Mouse (Mus musculus): Measurements from ENCODE around the gene Col5a1. TPM values are rescaled to one million over a fixed set of nuclear protein-coding genes. Genes with fewer than 3 reads are reported as not detected.

Gene Col5a1
- total RNA-seq, 2 experiments from 2014 or later: 23.8 to 35.6 TPM

DNA sequence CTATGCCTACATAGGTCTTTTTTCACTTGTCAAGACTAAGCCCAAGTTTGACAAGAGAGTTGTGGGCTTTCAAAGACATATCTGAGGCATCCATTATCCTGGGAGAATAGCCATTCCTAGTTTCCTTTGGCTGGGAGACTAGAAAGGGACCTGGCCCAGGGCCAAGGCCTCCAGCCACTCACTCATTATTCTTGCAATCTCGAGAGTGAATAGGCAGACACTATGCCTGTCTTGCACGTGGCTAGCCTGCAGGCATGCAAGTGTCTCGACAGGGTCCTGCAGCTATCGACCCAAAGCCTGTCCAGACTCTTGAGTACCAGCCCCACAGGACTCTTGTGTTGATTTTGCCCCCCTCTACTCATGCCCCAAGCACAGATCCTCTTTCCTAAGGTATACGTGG, 71.0 kb downstream of the Col5a1 start:
- DNase-seq (ENCODE audit: low spot score in 2 of 2): peak in 1 of 2 experiments; percentile 43

GRCm38 (mm10) chr2:27959275-27959674, 73.0 kb downstream of the Col5a1 start:
- DNase-seq (ENCODE audit: low spot score in 2 of 2): no peak

DNA sequence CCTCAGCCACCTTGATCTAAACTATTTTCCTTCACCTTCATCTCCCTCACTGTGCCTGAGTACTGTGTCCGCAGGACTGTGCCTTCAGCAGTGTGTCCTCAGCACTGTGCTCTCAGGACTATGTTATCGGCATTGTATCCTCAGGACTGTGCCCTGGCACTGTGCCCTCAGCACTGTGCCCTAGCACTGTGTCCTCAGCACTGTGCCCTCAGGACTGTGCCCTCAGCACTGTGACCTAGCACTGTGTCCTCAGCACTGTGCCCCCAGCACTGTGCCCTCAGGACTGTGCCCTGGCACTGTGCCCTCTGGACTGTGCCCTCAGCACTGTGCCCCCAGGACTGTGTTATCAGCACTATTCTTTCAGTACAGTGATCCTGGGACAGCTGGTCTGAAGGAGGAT, 75.0 kb downstream of the Col5a1 start:
- DNase-seq (ENCODE audit: low spot score in 2 of 2): no peak

DNA sequence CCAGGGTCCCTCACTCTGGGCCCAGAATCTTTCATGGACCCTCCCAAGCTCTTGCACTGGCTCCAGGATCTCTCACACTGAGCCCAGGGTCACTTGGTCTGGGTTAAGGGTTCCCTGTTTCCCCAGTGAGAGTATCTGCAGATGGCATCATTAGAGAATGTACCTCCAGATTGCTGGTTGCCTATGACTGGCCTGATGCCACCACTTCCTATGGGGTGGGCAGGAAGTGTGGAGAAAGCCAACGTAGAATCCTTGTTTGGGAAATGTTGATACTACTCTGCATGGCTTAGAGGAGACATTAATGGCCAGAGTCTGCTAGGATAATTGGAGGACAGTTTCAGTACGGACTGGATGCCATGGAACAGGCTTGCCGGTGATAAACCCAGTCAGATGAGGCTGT, 76.2 kb downstream of the Col5a1 start:
- no peak for DNase-seq (ENCODE audit: low spot score in 2 of 2)

DNA sequence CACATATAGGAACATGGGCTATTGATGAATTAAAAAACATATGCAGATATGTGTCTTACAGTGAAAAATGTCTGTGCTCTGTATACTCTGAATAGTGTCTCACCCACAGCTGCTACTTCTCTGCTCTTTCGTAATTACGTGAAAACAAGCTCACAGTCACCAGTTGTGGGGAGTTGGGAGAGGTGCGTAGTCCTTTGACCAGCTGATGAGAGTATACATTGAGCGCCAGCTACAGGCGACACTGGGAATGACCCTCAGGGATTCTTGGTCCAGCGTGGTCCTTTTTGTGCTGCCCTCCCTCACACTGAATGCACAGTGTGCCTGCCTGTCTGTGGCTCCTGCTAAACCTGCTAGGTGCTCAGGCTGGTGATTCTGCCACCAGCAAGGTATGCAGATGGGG, 82.9 kb downstream of the Col5a1 start:
- peak in 1 of 2 experiments; percentile 18 for DNase-seq (ENCODE audit: low spot score in 2 of 2)

DNA sequence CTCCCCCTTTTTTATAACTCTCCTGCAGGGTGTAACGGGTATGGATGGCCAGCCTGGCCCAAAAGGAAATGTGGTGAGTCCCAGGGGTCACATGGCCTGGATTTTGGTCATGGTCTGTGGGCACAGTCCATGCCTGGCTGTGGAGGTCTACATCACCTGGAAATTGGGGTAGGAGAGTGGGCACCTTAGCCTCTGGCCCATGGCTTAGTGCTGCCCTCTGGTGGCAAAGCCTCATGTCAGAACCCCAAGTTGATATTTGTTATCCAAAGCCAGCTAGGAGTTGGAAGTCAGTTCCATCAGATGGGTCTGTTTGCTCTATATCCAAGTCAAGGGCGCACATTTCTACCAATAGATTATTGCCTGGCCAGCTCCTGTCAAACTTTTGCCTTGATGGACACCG, 87.6 kb downstream of the Col5a1 start:
- DNase-seq (ENCODE audit: low spot score in 2 of 2): peak; percentile 62 to 72

DNA sequence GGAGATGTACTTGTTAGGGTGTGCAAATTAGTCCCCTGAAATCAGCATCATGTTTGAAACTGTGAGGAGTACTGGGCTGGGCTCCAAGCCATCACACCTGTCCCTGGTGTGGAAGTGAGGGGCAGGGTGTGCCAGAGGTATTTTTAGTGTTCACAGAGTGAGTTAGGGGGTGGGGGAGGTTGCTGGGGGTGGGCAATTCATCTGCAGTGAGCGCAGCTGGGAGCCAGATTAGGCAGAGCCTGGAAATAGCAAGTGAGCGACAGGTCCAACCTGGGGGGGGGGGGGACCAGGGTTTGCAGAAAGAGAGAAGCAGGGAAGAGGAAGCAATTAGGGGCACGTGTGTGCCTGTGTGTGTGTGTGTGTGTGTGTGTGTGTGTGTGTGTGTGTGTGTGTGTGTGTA, 89.6 kb downstream of the Col5a1 start:
- no peak for DNase-seq (ENCODE audit: low spot score in 2 of 2)

- DNase-seq (ENCODE audit: low spot score in 2 of 2): no peak
Measured at GRCm38 (mm10) chr2:27976512-27976911, 90.3 kb downstream of the Col5a1 start.

GRCm38 (mm10) chr2:27981066-27981465, 94.8 kb downstream of the Col5a1 start:
- no peak for DNase-seq (ENCODE audit: low spot score in 2 of 2)

DNA sequence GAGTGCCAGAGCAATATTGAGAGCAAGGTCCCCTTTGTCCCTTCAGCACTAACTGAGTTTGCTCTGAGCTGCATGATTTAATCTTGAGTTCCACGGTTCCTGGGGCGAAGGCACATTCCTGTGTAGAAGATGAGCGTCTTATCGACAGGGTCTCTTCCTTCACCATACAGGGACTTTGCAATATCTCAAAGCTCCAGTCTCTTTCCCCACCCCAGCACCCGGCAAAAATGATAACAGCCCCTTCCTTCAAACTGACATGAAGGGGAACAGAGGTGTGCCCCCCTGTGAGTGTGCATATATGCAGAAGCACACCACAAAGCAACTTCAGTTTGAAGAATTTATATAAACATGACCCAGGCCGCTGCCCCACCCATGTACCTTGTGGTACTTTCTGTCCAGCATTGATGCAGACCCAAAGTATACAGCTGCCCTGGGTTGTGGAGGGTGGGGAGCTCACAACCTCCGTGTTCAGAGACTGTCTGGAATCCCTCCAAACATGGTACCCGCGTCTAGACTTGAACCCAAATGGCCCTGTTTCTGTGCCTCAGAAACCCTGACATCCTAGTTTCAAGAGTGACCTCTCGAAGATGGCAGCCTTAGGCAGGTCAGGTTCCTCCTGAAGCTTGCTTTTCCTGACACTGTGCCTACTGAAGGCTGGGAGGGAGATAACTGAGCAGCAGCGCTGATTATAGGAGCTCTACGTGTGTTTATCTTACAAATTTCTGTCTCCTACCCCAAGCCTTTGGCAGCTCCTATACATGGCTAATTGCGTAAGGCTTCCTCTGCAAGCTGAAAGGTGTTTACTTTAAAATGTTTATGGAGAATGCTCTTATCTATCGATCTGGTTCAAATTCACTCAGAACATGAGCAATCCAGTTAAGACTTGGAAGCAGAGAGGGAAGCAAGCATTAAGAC, 95.7 kb downstream of the Col5a1 start:
- no peak for DNase-seq (ENCODE audit: low spot score in 2 of 2)

GRCm38 (mm10) chr2:27983093-27983492, 96.9 kb downstream of the Col5a1 start:
- no peak for DNase-seq (ENCODE audit: low spot score in 2 of 2)

DNA sequence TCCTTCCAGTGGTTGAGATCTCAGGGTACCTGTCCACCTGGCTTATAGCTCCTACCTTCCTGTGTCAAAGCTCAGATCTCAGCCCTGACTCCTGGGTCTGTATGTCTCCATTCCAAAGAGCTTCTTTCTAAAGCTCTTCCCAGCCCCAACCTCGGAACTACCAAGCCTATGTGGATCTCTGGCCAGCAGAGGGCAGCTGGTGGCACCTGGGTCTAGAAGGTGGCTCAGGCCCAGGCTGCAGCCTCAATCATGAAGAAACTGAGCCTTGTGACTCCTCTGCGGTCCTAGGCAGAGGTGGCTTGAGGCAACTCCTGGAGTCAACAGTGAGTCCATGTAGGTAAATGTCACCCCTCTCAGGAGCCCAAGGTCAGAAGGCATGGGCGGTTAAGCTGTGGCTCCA, 97.7 kb downstream of the Col5a1 start:
- peak; percentile 21 to 27 for DNase-seq (ENCODE audit: low spot score in 2 of 2)

GRCm38 (mm10) chr2:27986751-27987150, 100.5 kb downstream of the Col5a1 start:
- DNase-seq (ENCODE audit: low spot score in 2 of 2): no peak

DNA sequence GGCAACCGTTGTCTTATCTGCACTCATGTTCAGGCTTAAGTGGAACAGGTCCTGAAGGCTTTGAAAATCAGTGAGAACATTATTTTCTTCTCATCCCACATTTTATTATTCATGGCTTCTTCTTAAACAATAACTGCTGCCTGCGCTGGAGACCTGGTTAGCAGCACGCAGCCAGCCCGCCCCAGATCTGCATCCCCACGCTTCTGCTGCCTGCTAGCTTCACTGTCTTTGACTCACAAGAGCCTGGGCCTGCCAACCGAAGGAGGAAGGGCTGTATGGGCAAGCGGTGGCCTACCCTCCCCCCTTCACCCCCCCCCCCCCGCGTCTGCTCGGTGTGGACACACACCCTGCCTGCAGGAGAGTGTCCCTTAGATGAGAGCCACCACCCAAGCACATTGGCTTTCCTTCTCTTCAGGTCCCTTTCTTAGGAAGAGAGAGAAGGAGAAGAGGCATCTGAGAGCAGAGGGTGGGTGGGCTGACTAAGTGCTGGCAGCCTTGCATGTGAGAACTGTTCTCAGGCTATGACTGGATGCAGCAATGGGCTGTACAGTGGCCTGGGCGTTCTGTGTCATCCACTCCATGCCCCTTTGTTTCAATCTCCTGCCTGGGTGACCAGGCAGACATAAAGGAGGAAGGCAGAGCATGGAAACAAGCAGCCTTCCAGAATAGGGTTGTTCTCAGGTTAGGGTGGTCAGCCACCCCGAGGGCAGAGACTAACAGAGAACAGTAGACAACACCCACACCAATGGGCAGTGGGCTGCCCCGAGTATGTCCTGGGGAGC, 104.4 kb downstream of the Col5a1 start:
- DNase-seq (ENCODE audit: low spot score in 2 of 2): no peak

DNA sequence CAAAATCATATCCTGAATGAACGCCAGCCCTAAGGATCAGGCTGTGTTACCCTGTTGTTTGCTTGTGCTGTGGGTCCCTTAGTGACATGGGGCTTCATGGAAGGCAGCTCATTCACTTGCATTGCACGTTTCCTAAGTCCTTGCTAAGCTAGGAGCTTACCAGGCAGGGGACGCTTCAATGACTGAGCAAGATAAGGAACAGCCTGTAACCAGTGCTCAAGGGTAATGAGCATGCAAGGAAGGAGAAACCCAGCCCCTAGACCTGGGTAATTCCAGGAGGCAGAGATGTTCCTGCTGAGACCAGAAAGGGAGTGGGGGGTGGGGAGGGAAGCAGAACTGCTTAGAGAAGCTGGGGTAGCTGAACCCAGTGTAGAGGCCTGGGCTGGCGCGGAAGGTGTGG, 107.2 kb downstream of the Col5a1 start:
- no peak for DNase-seq (ENCODE audit: low spot score in 2 of 2)

- no peak for DNase-seq (ENCODE audit: low spot score in 2 of 2)
Measured at GRCm38 (mm10) chr2:27999996-28000583, 113.9 kb downstream of the Col5a1 start.

- DNase-seq (ENCODE audit: low spot score in 2 of 2): no peak
Measured at GRCm38 (mm10) chr2:28000660-28001059, 114.4 kb downstream of the Col5a1 start.

DNA sequence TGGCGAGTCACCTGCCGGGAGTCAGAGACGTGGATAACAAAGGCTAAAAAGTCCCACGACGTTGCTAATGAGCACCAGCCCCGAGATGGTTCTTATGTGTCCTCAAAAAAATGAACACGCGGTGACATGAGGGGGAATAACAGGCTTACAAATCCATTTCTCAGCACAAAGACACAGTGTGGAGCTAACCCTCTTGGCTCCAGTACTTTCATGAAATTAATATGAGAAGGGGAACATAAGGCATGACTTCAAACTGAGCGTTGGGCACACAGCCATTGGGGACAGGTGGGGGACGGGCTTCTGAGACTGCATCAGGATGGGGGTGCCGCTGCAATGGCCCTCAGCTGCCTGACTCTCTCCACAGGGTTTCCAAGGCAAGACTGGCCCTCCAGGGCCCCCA, 115.0 kb downstream of the Col5a1 start:
- no peak for DNase-seq (ENCODE audit: low spot score in 2 of 2)

GRCm38 (mm10) chr2:28005187-28005586, 119.0 kb downstream of the Col5a1 start:
- DNase-seq (ENCODE audit: low spot score in 2 of 2): no peak

- DNase-seq (ENCODE audit: low spot score in 2 of 2): no peak
Measured at GRCm38 (mm10) chr2:28008261-28008660, 122.0 kb downstream of the Col5a1 start.

DNA sequence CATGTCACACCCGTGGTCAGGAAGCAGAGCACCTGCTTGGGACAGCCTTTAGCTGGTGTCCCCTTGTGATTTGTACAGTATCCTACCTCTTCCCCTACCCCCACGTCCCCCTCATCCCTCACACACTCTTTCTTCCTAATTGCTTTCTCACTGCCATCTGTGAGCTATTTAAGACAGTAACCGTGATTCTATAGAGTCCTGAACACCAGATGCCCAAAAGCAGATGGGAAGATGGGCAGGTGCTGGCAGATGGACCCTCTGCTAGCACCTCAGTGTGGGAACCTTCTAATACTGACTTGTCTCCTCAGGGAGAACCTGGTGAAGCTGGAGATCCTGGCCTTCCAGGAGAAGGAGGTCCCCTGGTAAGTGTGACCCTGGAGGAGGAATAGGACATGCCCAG, 126.1 kb downstream of the Col5a1 start:
- DNase-seq (ENCODE audit: low spot score in 2 of 2): no peak

- DNase-seq (ENCODE audit: low spot score in 2 of 2): no peak
Measured at GRCm38 (mm10) chr2:28014778-28015177, 128.6 kb downstream of the Col5a1 start.

Data from adrenal gland, adult 18-20 months (tissue).